Mouse (Mus musculus): ENCODE measurements at regions not wholly inside any gene's neighbourhood (a gene's known extent, or its start where the extent isn't known, plus 50 kb on each side); places are given as distances from the start of the nearest gene placed in this dataset.

- TF ChIP-seq ZNF384 (IDR thresholded peaks at IDR 0.05; ENCODE audit: low read depth, low read length), result no peak
- TF ChIP-seq HCFC1 (IDR thresholded peaks at IDR 0.05; ENCODE audit: borderline replicate concordance, insufficient read depth, low read length), result no peak
- no peak for TF ChIP-seq ZC3H11A (IDR thresholded peaks at IDR 0.05; ENCODE audit: borderline replicate concordance, low read depth, low read length)
Measured at GRCm38 (mm10) chr12:5682182-5682581, 306.7 kb upstream of the Klhl29 start.
